Mouse (Mus musculus) limb, embryonic 14.5 days (tissue): Measurements from ENCODE around the gene Nat10. TPM values are rescaled to one million over a fixed set of nuclear protein-coding genes. Genes with fewer than 3 reads are reported as not detected.

Experiments
- ATAC-seq: fragments of 200-750 bp; cut with Nextera tagmentation; 2 replicates; pipeline ENCODE4 v1.8.0; 2017; ENCODE audit warnings: low read depth, moderate number of reproducible peaks, moderate TSS enrichment; ENCODE audit not compliant: low FRiP score
- DNase-seq: peaks from one replicate; pipeline ENCODE4 v3.0.0-alpha.2; 2015; ENCODE audit warnings: low spot score
- H3K27ac ChIP-seq: fragments of 300-500 bp; sonication (generic); replicated peaks from 2 replicates; pipeline ENCODE4 v1.5.1; 2014; ENCODE audit warnings: low read depth, mild to moderate bottlenecking, low read length, moderate library complexity, mixed read lengths
- H3K27me3 ChIP-seq: fragments of 300-500 bp; sonication (generic); 2 replicates; pipeline ENCODE4 v1.6.1; 2014; ENCODE audit warnings: low read length, mixed read lengths; ENCODE audit not compliant: control insufficient read depth, insufficient read depth
- H3K36me3 ChIP-seq: fragments of 300-500 bp; sonication (generic); 2 replicates; pipeline ENCODE4 v1.6.1; 2014; ENCODE audit warnings: mild to moderate bottlenecking, low read length, moderate library complexity, mixed read lengths; ENCODE audit not compliant: control insufficient read depth, insufficient read depth
- H3K4me1 ChIP-seq: fragments of 300-500 bp; sonication (generic); 2 replicates; pipeline ENCODE4 v1.6.1; 2014; ENCODE audit warnings: antibody characterized with exemption, low read length, mixed read lengths; ENCODE audit not compliant: control insufficient read depth, insufficient read depth
- H3K4me2 ChIP-seq: fragments of 300-500 bp; sonication (generic); replicated peaks from 2 replicates; pipeline ENCODE4 v1.6.1; 2014; ENCODE audit warnings: low read depth, mild to moderate bottlenecking, low read length, moderate library complexity; ENCODE audit not compliant: severe bottlenecking
- H3K4me3 ChIP-seq: fragments of 300-500 bp; sonication (generic); replicated peaks from 2 replicates; pipeline ENCODE4 v1.5.1; 2014; ENCODE audit warnings: low read length
- H3K9ac ChIP-seq: fragments of 300-500 bp; sonication (generic); 2 replicates; pipeline ENCODE4 v1.6.1; 2014; ENCODE audit warnings: mild to moderate bottlenecking, low read depth, low read length, moderate library complexity; ENCODE audit not compliant: severe bottlenecking
- H3K9me3 ChIP-seq: fragments of 300-500 bp; sonication (generic); 2 replicates; pipeline ENCODE4 v1.6.1; 2016; ENCODE audit warnings: low read length; ENCODE audit not compliant: control insufficient read depth
- POLR2A ChIP-seq: fragments of 200-500 bp; IDR thresholded peaks from 2 replicates; pipeline ENCODE4 v1.8.0; 2012; ENCODE audit warnings: inconsistent platforms, mild to moderate bottlenecking, moderate library complexity, borderline replicate concordance; ENCODE audit not compliant: insufficient read depth, insufficient read length; ENCODE audit errors: extremely low read depth
- WGBS: fragments of 180-500 bp; shearing (Covaris S2); extraction: QIAGEN DNeasy Blood & Tissue Kit; methylation state at CpG from one replicate; pipeline ENCODE4 v1.1.7; 2014; 5-methylcytosine and 5-hydroxymethylcytosine counted together
- polyA plus RNA-seq, 2 experiments: library from polyadenylated mRNA; depleted of rRNA in 1 of 2; stranded (reverse) in 1 of 2; unstranded in 1 of 2; fragments of >200 nt; fragmentation: Nextera tagmentation in 1 of 2; extraction: Ambion mirVana in 1 of 2; gene quantifications; 2 replicates each; pipeline versions ENCODE4 v1.2.1 to v1.2.3; 2012 to 2014

Nat10 gene
- polyA plus RNA-seq, 2 experiments: 24.0 to 57.2 TPM

GRCm38 (mm10) chr2:103677614-103678369 is 83.3 kb downstream of the Nat10 start:
- Histone ChIP-seq H3K4me2 (no peak overlapping the region), H3K4me3 (no peak overlapping the region), H3K9ac (no peak overlapping the region), H3K4me1 (peaks cover 16% of the 10 kb centered on the region), H3K27me3 (no peaks in the 10 kb centered on the region), H3K9me3 (no peaks in the 10 kb centered on the region), H3K36me3 (no peaks in the 10 kb centered on the region), H3K27ac (no peak overlapping the region)
- TF ChIP-seq POLR2A: no peak
- no peak for ATAC-seq
- no peak for DNase-seq
- WGBS: 72% methylated on average over 7 of the region's 7 CpGs

- no peak for TF ChIP-seq POLR2A
- H3K4me3 ChIP-seq: no peak overlapping the region
- ATAC-seq: peak; percentile 47; the same call in 1 of the 2 replicates
- 11% methylated on average over 2 of the region's 2 CpGs for WGBS
- H3K9me3 ChIP-seq: no peaks in the 10 kb centered on the region
- no peak overlapping the region for H3K4me2 ChIP-seq
- no peak overlapping the region for H3K9ac ChIP-seq
- H3K4me1 ChIP-seq: peaks cover 25% of the 10 kb centered on the region
- no peak overlapping the region for H3K27ac ChIP-seq
- H3K36me3 ChIP-seq: no peaks in the 10 kb centered on the region
- no peaks in the 10 kb centered on the region for H3K27me3 ChIP-seq
- DNase-seq: no peak
Observed at GRCm38 (mm10) chr2:103676808-103677207, 84.3 kb downstream of the Nat10 start.

- H3K4me1 ChIP-seq: peaks cover 26% of the 10 kb centered on the region
- WGBS: 89% methylated on average over 5 of the region's 5 CpGs
- ATAC-seq: no peak
Observed at GRCm38 (mm10) chr2:103675391-103675790, 85.7 kb downstream of the Nat10 start.

GRCm38 (mm10) chr2:103673609-103674008 is 87.5 kb downstream of the Nat10 start:
- H3K36me3 ChIP-seq: no peaks in the 10 kb centered on the region
- H3K4me3 ChIP-seq: no peak overlapping the region
- DNase-seq: no peak
- no peak for ATAC-seq
- WGBS: 84% methylated on average over 4 of the region's 4 CpGs
- H3K27me3 ChIP-seq: no peaks in the 10 kb centered on the region
- peaks cover 39% of the 10 kb centered on the region for H3K4me1 ChIP-seq
- H3K27ac ChIP-seq: no peak overlapping the region
- H3K4me2 ChIP-seq: no peak overlapping the region
- TF ChIP-seq POLR2A: no peak
- no peaks in the 10 kb centered on the region for H3K9me3 ChIP-seq
- no peak overlapping the region for H3K9ac ChIP-seq

More at GRCm38 (mm10) chr2:103675391-103675790, 85.7 kb downstream of the Nat10 start:
- Histone ChIP-seq H3K27me3 (no peaks in the 10 kb centered on the region), H3K27ac (no peak overlapping the region), H3K36me3 (no peaks in the 10 kb centered on the region), H3K4me2 (no peak overlapping the region), H3K9ac (no peak overlapping the region), H3K4me3 (no peak overlapping the region), H3K9me3 (no peaks in the 10 kb centered on the region)
- TF ChIP-seq POLR2A: no peak
- DNase-seq: no peak

GRCm38 (mm10) chr2:103672573-103673119 is 88.4 kb downstream of the Nat10 start:
- H3K27me3 ChIP-seq: no peaks in the 10 kb centered on the region
- 67% methylated on average over 7 of the region's 7 CpGs for WGBS
- H3K4me1 ChIP-seq: peaks cover 46% of the 10 kb centered on the region

More at GRCm38 (mm10) chr2:103672573-103673119, 88.4 kb downstream of the Nat10 start:
- DNase-seq (no peak), ATAC-seq (no peak)
- H3K9ac ChIP-seq: no peak overlapping the region
- no peak for TF ChIP-seq POLR2A
- H3K4me2 ChIP-seq: no peak overlapping the region
- 0 out of 2 replicates have a peak overlapping the region, but pooled peaks have one; percentile 41 for H3K27ac ChIP-seq
- H3K4me3 ChIP-seq: no peak overlapping the region
- H3K9me3 ChIP-seq: no peaks in the 10 kb centered on the region
- no peaks in the 10 kb centered on the region for H3K36me3 ChIP-seq

Other genes with a start within 250 kb of the Nat10 start
- 22.7 and 32.9 TPM in 2 replicates for gene Abtb2, start 195.0 kb downstream of the Nat10 start, polyA plus RNA-seq (2012; rRNA removed)
- 15.6 and 16.0 TPM in 2 replicates for gene Abtb2, start 195.0 kb downstream of the Nat10 start, polyA plus RNA-seq (2014; fragmentation: Nextera tagmentation; extraction: Ambion mirVana)
- 224 and 260 TPM in 2 replicates for gene Caprin1, start 36.4 kb upstream of the Nat10 start, polyA plus RNA-seq (2012; rRNA removed)
- gene Caprin1, start 36.4 kb upstream of the Nat10 start, polyA plus RNA-seq (2014; fragmentation: Nextera tagmentation; extraction: Ambion mirVana): 314 and 337 TPM in 2 replicates
- gene Lmo2, start 196.7 kb upstream of the Nat10 start, polyA plus RNA-seq (2012; rRNA removed): 17.8 and 18.1 TPM in 2 replicates
- 17.8 and 19.4 TPM in 2 replicates for gene Lmo2, start 196.7 kb upstream of the Nat10 start, polyA plus RNA-seq (2014; fragmentation: Nextera tagmentation; extraction: Ambion mirVana)